Mouse (Mus musculus) right cerebral cortex, postnatal 10 days (tissue): ENCODE results near the gene Lamp5.

Experiments used
- DNase-seq, 2 experiments: peaks; one replicate each; pipeline ENCODE4 v3.0.0; 2021; ENCODE audit warnings: low spot score in 2 of 2

The Lamp5 gene

GRCm38 (mm10) chr2:136051688-136052289 is at the start of gene Lamp5:
TSS of gene Lamp5 (plus strand) at chr2:136052239.
- peak in 1 of 2 experiments; percentile 32 for DNase-seq

GRCm38 (mm10) chr2:136003836-136004235 is 48.2 kb upstream of the Lamp5 start:
- no peak for DNase-seq

- DNase-seq, result no peak
Measured at GRCm38 (mm10) chr2:136006280-136006679, 45.8 kb upstream of the Lamp5 start.

- no peak for DNase-seq
Measured at GRCm38 (mm10) chr2:136012759-136013158, 39.3 kb upstream of the Lamp5 start.

DNA sequence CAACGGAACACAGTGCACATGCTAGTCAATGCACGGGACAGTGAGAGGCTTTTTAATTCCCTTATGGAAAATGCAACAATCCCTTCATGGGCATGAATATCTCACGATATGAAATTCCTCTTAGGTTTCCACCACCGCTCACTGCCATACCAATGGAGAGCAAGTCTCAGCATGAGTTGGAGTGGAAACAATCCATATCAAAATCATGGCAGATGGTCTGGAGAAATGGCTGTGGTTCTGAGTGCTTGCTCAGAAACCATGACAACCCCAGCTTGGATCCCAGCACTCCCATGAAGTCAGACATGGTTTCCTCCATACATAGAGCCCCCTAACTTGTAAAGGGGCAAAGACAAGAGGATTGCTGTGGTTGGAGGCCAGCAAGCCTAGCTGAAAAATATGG is 3.6 kb upstream of the Lamp5 start:
- no peak for DNase-seq

- DNase-seq, result peak; percentile 37 to 39
Measured at GRCm38 (mm10) chr2:136050793-136051615, 1.0 kb upstream of the Lamp5 start.

GRCm38 (mm10) chr2:136057861-136058331 is 5.9 kb downstream of the Lamp5 start:
- peak; percentile 48 to 56 for DNase-seq

DNA sequence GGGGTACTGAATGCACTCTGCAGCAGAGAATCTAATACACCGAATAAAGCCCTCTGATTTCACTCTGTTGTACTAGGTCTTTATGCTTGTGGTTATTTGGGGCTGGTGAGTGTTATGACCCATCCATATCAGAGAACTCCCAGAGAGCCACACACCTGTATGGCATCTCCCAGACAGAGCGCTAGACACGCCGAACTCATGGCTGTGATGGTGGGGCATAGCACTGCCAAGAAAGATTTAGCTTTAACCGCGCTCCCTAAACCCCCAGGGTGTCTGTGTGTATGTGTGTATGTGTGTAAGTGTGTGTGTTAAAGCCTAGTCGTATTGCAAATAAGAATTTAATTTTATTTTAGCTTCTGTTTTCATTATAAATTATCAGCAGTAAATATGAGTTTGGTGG is 6.4 kb downstream of the Lamp5 start:
- no peak for DNase-seq

DNA sequence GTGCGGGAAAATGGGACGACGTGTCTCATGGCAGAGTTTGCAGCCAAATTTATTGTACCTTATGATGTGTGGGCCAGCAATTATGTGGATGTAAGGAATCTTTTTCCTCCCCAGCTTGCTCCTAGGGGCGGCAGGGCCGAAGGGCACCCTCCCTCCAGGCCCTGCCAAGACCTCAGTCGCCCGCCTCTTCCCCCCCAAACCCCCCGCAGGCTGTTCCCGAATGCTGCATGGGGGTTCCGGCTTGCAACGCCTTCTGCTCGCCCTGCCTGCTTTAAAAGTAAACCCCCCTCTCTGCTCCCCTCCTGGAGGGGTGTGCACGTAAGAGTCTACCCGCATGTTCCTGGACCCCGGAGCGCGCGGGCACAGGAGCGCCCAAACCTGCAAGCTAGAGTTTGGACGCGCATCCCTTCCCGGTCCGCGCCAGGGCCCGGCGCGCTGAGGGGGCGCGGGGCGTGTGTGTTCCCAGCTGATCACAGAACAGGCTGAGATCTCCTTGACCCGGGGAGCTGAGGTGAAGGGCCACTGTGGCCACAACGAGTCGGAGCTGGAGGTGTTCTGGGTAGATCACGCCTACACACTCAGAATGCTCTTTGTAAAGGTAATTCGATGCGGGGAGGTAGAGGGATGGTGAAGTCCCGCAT is 7.1 kb downstream of the Lamp5 start:
- DNase-seq, result peak; percentile 32

DNA sequence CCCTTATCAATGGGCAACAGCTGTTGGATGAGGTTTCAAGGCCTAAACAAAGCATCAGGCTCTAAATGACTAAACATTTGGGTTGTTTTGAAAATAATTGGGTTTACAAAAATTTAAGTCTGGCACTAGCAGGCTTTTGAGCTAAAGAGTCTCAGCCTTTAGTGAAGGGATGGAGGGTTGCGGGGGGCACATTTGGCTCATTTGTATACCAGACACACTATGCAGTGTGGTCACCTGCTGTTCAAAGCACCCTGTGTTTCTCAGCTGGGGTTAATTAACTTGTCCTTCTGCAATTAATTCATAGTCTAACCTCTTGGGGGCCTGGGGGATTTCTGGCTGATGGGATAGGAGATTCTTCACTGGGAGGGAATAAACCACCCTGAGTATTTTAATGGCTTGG is 12.3 kb downstream of the Lamp5 start:
- no peak for DNase-seq

DNA sequence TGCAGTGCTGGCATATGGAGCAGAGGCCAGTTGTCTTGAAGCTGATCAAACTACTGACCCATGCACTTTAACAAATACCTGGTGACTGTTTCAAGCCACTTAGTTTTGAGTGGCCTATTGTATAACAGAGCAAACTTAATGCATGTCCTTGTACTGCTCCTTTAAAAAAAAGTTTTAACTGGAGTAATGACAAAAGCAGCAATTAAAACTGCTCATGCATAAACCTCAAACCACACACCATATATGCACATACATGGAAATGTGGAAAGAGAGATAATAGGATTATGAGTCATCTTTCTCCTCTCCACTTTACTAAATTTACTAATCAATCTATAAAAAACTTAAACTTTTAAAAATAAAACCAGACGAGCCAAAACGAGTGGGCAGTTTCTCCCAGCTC is 43.9 kb downstream of the Lamp5 start:
- no peak for DNase-seq

DNA sequence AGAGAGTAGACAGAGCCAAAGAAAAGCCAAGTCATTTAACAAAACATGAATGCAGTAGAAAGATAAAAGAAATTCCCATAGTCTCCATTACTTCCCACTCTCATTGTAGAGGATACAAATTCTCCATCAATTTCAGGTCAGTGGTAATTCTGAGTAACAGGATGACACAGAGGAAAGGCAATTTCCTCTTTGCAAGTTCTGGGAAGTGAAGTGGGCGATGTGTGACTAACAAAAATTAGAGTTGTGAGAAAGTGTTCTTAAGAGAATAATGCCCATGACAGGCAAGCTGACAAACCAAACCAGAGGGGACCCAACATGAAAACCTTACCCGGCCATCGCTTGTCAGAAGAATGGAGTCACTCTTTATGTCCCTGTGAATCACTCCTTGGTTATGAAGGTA is 45.1 kb downstream of the Lamp5 start:
- DNase-seq, result no peak

- DNase-seq, result no peak
Measured at GRCm38 (mm10) chr2:136107597-136107996, 55.6 kb downstream of the Lamp5 start.

GRCm38 (mm10) chr2:136108124-136109037 is 56.3 kb downstream of the Lamp5 start:
- DNase-seq, result peak; percentile 50 to 58

DNA sequence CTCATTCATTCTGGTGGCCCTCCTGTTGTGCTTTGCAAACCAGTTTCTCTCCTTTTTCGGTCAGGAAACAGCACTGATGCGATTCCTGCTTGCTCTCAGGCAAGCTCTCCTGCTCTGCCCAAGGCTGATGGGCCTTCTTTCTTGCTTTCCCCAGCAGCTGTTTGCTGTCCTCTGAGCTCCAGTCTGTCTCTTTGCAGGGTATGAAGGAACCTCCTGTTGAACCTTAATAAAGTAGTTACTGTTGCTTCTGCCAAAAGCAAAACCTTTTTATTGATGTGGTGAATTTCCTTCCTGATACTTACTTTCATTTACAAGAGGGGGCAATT is 57.0 kb downstream of the Lamp5 start:
- peak in 1 of 2 experiments; percentile 34 for DNase-seq

- DNase-seq, result peak; percentile 29 to 49
Measured at GRCm38 (mm10) chr2:136113374-136113773, 61.3 kb downstream of the Lamp5 start.

DNA sequence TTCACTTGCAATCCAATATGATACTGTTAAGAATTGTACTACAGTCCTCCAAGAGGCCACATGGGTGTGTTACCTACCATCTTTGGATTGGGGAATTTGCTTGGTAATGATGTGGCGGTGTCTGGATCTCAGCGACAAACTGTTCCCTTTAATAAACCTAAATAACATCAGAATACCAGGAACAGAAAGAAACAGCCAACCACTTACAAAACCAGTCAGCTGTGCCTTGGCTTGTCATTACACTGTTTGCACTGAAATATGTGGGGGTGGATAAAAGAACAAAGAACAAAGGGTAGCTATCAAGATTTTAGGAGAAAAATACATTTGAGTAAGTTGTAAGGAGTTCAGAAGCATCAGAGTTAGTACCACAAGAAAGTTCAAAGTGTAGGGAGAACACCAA is 66.0 kb downstream of the Lamp5 start:
- DNase-seq, result no peak
